In genomic region chrX:167210319-167210728, GRCm38 (mm10) we compare ENCODE assay signal across 9 mouse cellular contexts. TPM values are rescaled to one million over a fixed set of nuclear protein-coding genes. Genes with fewer than 3 reads are reported as not detected.
DNase-seq lines count a peak whose midpoint lies in the region; ATAC-seq lines count a peak whose summit lies in the region.
"Had no signal": no experiment of that assay in that cellular context is flagged by ENCODE, and none has a peak within 500 bp of the region (broad histone marks: within the 10 kb centered on the region; RNA-seq: fewer than 3 reads in every experiment).

No protein-coding gene starts in this region.

- no peak overlapping the region for H3K4me3 ChIP-seq in limb, embryonic 12.5 days (replicated peaks)
- no peak overlapping the region for H3K4me3 ChIP-seq in limb, embryonic 10.5 days
- H3K4me3 ChIP-seq in forebrain, embryonic 13.5 days, result no peak overlapping the region
- peak overlapping the region; percentile 53 for H3K4me3 ChIP-seq in hindbrain, embryonic 16.5 days (ENCODE audit: low read length)

- H3K36me3 ChIP-seq in limb, embryonic 12.5 days, result no peaks in the 10 kb centered on the region
- no peaks in the 10 kb centered on the region for H3K36me3 ChIP-seq in limb, embryonic 10.5 days
- H3K36me3 ChIP-seq in forebrain, embryonic 13.5 days (ENCODE audit: poor library complexity, severe bottlenecking), result peaks cover 8% of the 10 kb centered on the region
- no peaks in the 10 kb centered on the region for H3K36me3 ChIP-seq in hindbrain, embryonic 16.5 days (ENCODE audit: control insufficient read depth, insufficient read depth, low read length)

- no peak for ATAC-seq in limb, embryonic 12.5 days (ENCODE audit: insufficient number of reproducible peaks, insufficient read depth, low FRiP score, low TSS enrichment, low read depth)
- ATAC-seq in forebrain, embryonic 13.5 days, result no peak
- ATAC-seq in hindbrain, embryonic 16.5 days, result no peak
- ATAC-seq in CD4-positive, CD25-positive, alpha-beta regulatory T cell, adult 4 months, result no peak
- ATAC-seq: Patski had no signal

- H3K4me2 ChIP-seq in limb, embryonic 12.5 days, result peak overlapping the region; percentile 54; the same call in 1 of the 2 replicates
- H3K4me2 ChIP-seq in forebrain, embryonic 13.5 days, result peak overlapping the region; percentile 60
- peak overlapping the region; percentile 61 for H3K4me2 ChIP-seq in hindbrain, embryonic 16.5 days (ENCODE audit: low read length)

- H3K27ac ChIP-seq in limb, embryonic 12.5 days, result no peak overlapping the region
- no peak overlapping the region for H3K27ac ChIP-seq in limb, embryonic 10.5 days
- H3K27ac ChIP-seq in forebrain, embryonic 13.5 days, result no peak overlapping the region; the same call in 1 of the 2 replicates
- peak overlapping the region; percentile 83 for H3K27ac ChIP-seq in hindbrain, embryonic 16.5 days (ENCODE audit: low read depth, low read length)

- no peak overlapping the region for H3K9ac ChIP-seq in limb, embryonic 12.5 days (replicated peaks)
- no peak overlapping the region for H3K9ac ChIP-seq in forebrain, embryonic 13.5 days
- peak overlapping the region; percentile 83; the same call in 1 of the 2 replicates for H3K9ac ChIP-seq in hindbrain, embryonic 16.5 days (ENCODE audit: low read depth, low read length)

- no peaks in the 10 kb centered on the region for H3K9me3 ChIP-seq in limb, embryonic 12.5 days
- H3K9me3 ChIP-seq in limb, embryonic 10.5 days (replicated peaks), result no peaks in the 10 kb centered on the region
- H3K9me3 ChIP-seq in forebrain, embryonic 13.5 days (replicated peaks), result no peaks in the 10 kb centered on the region
- H3K9me3 ChIP-seq in hindbrain, embryonic 16.5 days (ENCODE audit: control insufficient read depth, low read length), result no peaks in the 10 kb centered on the region

- DNase-seq in limb, embryonic 10.5 days (ENCODE audit: low spot score), result no peak
- DNase-seq in lung, postnatal 25 days (ENCODE audit: low spot score), result peak; percentile 54
- no peak for DNase-seq in ovary, adult 18-20 months (ENCODE audit: low spot score)
- DNase-seq in cerebellum, adult 8-10 months, result no peak

- H3K27me3 ChIP-seq in limb, embryonic 12.5 days, result peaks cover 52% of the 10 kb centered on the region
- peaks cover 77% of the 10 kb centered on the region for H3K27me3 ChIP-seq in limb, embryonic 10.5 days (ENCODE audit: low read depth, poor library complexity, severe bottlenecking)
- no peaks in the 10 kb centered on the region for H3K27me3 ChIP-seq in forebrain, embryonic 13.5 days
- H3K27me3 ChIP-seq in hindbrain, embryonic 16.5 days (replicated peaks; ENCODE audit: control insufficient read depth, insufficient read depth, low read length), result no peaks in the 10 kb centered on the region
- H3K27me3 ChIP-seq: Patski had no signal

- 50% methylated on average over 6 of the region's 6 CpGs for WGBS in limb, embryonic 12.5 days
- 57% methylated on average over 6 of the region's 6 CpGs for WGBS in limb, embryonic 10.5 days
- 46% methylated on average over 6 of the region's 6 CpGs for WGBS in forebrain, embryonic 13.5 days
- WGBS in hindbrain, embryonic 16.5 days, result 42% methylated on average over 6 of the region's 6 CpGs

- no peaks in the 10 kb centered on the region; the same call in 1 of the 2 replicates for H3K4me1 ChIP-seq in limb, embryonic 12.5 days (replicated peaks)
- H3K4me1 ChIP-seq in limb, embryonic 10.5 days, result no peaks in the 10 kb centered on the region; the same call in none of the 2 replicates
- 0 out of 2 replicates have a peak, but pooled peaks cover 10% of the 10 kb centered on the region for H3K4me1 ChIP-seq in forebrain, embryonic 13.5 days
- H3K4me1 ChIP-seq in hindbrain, embryonic 16.5 days (ENCODE audit: control insufficient read depth, insufficient read depth, low read depth, low read length), result peaks cover 5% of the 10 kb centered on the region

RNA-seq across cellular contexts. Expression of gene Tmsb4x, which starts 1.2 kb away (rescaled TPM):
- polyA plus RNA-seq in limb, embryonic 12.5 days (2016; fragmentation: Nextera tagmentation; extraction: Ambion mirVana), result 1,832 and 1,847 TPM in 2 replicates
- 920 and 943 TPM in 2 replicates for polyA plus RNA-seq in limb, embryonic 10.5 days (2016; fragmentation: Nextera tagmentation; extraction: Ambion mirVana)
- 6,273 and 8,315 TPM in 2 replicates for polyA plus RNA-seq in forebrain, embryonic 13.5 days (2015; fragmentation: Nextera tagmentation; extraction: Ambion mirVana)
- polyA plus RNA-seq in hindbrain, embryonic 16.5 days (2015; fragmentation: Nextera tagmentation; extraction: Ambion mirVana), result 4,367 and 4,892 TPM in 2 replicates
- over 10,000 TPM; 10,426 to 12,113 TPM for polyA plus RNA-seq in CD4-positive, CD25-positive, alpha-beta regulatory T cell, adult 4 months (2017; shearing (Covaris generic))

RNA-seq across cellular contexts. Expression of gene Tlr8, which starts 53.8 kb away (rescaled TPM):
- 0.14 and 0.32 TPM in 2 replicates for polyA plus RNA-seq in limb, embryonic 12.5 days (2016; fragmentation: Nextera tagmentation; extraction: Ambion mirVana)
- not detected in 2 replicates for polyA plus RNA-seq in limb, embryonic 10.5 days (2016; fragmentation: Nextera tagmentation; extraction: Ambion mirVana)
- polyA plus RNA-seq in forebrain, embryonic 13.5 days (2015; fragmentation: Nextera tagmentation; extraction: Ambion mirVana), result 0.08 and 0.13 TPM in 2 replicates
- polyA plus RNA-seq in hindbrain, embryonic 16.5 days (2015; fragmentation: Nextera tagmentation; extraction: Ambion mirVana), result 0.14 and 0.18 TPM in 2 replicates
- polyA plus RNA-seq in CD4-positive, CD25-positive, alpha-beta regulatory T cell, adult 4 months (2017; shearing (Covaris generic)), result under 1 TPM in 1 of 2 experiments, not detected in 1; 0.13 TPM
- polyA plus RNA-seq: Patski had no signal
